7 mouse cellular contexts compared by ENCODE assay signal in the genomic region with DNA sequence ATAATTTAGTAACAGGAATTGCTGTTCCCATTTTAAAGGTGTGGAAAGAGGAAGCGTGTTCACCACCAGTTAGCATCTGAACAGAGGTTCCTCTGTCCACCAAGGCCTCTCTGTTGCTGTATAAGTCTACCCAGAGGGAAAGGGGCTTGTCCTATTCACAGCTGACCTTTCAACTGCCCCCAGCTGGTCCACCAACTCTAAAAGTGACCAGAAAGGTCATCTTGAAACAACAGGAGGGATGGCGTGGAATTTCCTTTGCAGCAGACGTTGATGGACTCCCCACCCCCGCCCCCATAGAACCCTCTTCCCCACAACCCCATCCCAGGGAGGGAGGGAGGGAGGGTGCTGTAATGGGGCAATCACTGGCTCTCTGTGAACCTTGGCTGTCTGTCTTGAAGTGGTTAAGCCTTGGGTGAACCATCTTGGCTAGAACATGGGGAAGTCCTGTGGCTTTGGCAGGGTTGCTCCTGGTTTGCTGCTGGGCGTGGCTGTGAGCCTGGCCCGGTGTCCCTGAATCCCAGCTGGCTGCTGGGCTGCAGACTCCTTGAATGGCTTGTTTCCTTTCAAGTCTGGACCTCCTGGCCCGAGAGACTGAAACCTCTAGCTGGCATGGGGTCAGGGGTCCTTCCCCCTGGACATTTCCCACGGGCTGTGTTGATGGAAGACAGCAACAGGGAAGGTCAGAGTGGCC. TPM values are rescaled to one million over a fixed set of nuclear protein-coding genes. Genes with fewer than 3 reads are reported as not detected.
DNase-seq lines count a peak whose midpoint lies in the region; ATAC-seq and TF ChIP-seq lines count a peak whose summit lies in the region.

No protein-coding gene starts in this region.

- 35% methylated on average over 8 of the region's 8 CpGs for WGBS in intestine, embryonic 15.5 days
- 37% methylated on average over 8 of the region's 8 CpGs for WGBS in liver, embryonic 12.5 days (ENCODE audit: insufficient replicate concordance)
- WGBS in midbrain, postnatal 0 days: 26% methylated on average over 8 of the region's 8 CpGs

- peak overlapping the region; percentile 70 for H3K27ac ChIP-seq in bone marrow macrophage, adult 2 months (ENCODE audit: insufficient read depth, low read depth, low read length)
- peak overlapping the region; percentile 44; the same call in 1 of the 2 replicates for H3K27ac ChIP-seq in intestine, embryonic 15.5 days
- H3K27ac ChIP-seq in liver, embryonic 12.5 days: peak overlapping the region; percentile 38
- no peak overlapping the region for H3K27ac ChIP-seq in midbrain, postnatal 0 days (ENCODE audit: low read depth, low read length)

- H3K27me3 ChIP-seq in intestine, embryonic 15.5 days (replicated peaks): no peaks in the 10 kb centered on the region
- H3K27me3 ChIP-seq in liver, embryonic 12.5 days (replicated peaks): no peaks in the 10 kb centered on the region
- no peaks in the 10 kb centered on the region for H3K27me3 ChIP-seq in midbrain, postnatal 0 days (ENCODE audit: insufficient read depth, low read length)

- H3K9me3 ChIP-seq in intestine, embryonic 15.5 days: no peaks in the 10 kb centered on the region
- H3K9me3 ChIP-seq in liver, embryonic 12.5 days (replicated peaks): no peaks in the 10 kb centered on the region
- H3K9me3 ChIP-seq in midbrain, postnatal 0 days (ENCODE audit: low read length): no peaks in the 10 kb centered on the region

- no peak overlapping the region for H3K9ac ChIP-seq in intestine, embryonic 15.5 days
- no peak overlapping the region for H3K9ac ChIP-seq in liver, embryonic 12.5 days
- peak overlapping the region; percentile 19; the same call in 1 of the 2 replicates for H3K9ac ChIP-seq in midbrain, postnatal 0 days (replicated peaks; ENCODE audit: low read length, poor library complexity, severe bottlenecking)

- H3K4me2 ChIP-seq in intestine, embryonic 15.5 days (replicated peaks): peak overlapping the region; percentile 23
- peak overlapping the region; percentile 32 for H3K4me2 ChIP-seq in liver, embryonic 12.5 days
- H3K4me2 ChIP-seq in midbrain, postnatal 0 days (ENCODE audit: low read depth, low read length, poor library complexity, severe bottlenecking): peak overlapping the region; percentile 86

- H3K36me3 ChIP-seq in intestine, embryonic 15.5 days: no peaks in the 10 kb centered on the region
- H3K36me3 ChIP-seq in liver, embryonic 12.5 days: peaks cover 29% of the 10 kb centered on the region
- peaks cover 6% of the 10 kb centered on the region; the same call in 1 of the 2 replicates for H3K36me3 ChIP-seq in midbrain, postnatal 0 days (ENCODE audit: insufficient read depth, low read length)

- no peak for TF ChIP-seq POLR2A in bone marrow macrophage, adult 2 months (IDR thresholded peaks at IDR 0.05; ENCODE audit: borderline replicate concordance, low read depth, low read length)

- ATAC-seq in intestine, embryonic 15.5 days: no peak
- no peak for ATAC-seq in liver, embryonic 12.5 days
- no peak for ATAC-seq in midbrain, postnatal 0 days (ENCODE audit: low FRiP score)

- no peak for TF ChIP-seq CTCF in bone marrow macrophage, adult 2 months (IDR thresholded peaks at IDR 0.05; ENCODE audit: low read depth, low read length)
- TF ChIP-seq CTCF in midbrain, postnatal 0 days (IDR thresholded peaks at IDR 0.05): no peak

- peaks cover 72% of the 10 kb centered on the region for H3K4me1 ChIP-seq in bone marrow macrophage, adult 2 months (ENCODE audit: control insufficient read depth, insufficient read depth, low read length)
- H3K4me1 ChIP-seq in intestine, embryonic 15.5 days (replicated peaks): peaks cover 55% of the 10 kb centered on the region
- peaks cover 88% of the 10 kb centered on the region for H3K4me1 ChIP-seq in liver, embryonic 12.5 days
- peaks cover 35% of the 10 kb centered on the region for H3K4me1 ChIP-seq in midbrain, postnatal 0 days (ENCODE audit: insufficient read depth, low read length)

- peak overlapping the region; percentile 32 for H3K4me3 ChIP-seq in bone marrow macrophage, adult 2 months (ENCODE audit: insufficient read depth, low read length)
- no peak overlapping the region for H3K4me3 ChIP-seq in intestine, embryonic 15.5 days (replicated peaks)
- H3K4me3 ChIP-seq in liver, embryonic 12.5 days: no peak overlapping the region
- no peak overlapping the region; the same call in 1 of the 2 replicates for H3K4me3 ChIP-seq in midbrain, postnatal 0 days (ENCODE audit: low read depth, low read length)

- peak; percentile 63 for DNase-seq in MN1 (ENCODE audit: low spot score)
- peak; percentile 99 for DNase-seq in heart, adult 11 months
- peak; percentile 52 for DNase-seq in midbrain, postnatal 0 days (ENCODE audit: low spot score)
- DNase-seq in thymus, postnatal 36 days: no peak

RNA-seq across cellular contexts. Expression of gene Arrb1, which starts 4.1 kb away (rescaled TPM):
- 127 and 135 TPM in 2 replicates for polyA plus RNA-seq in bone marrow macrophage, adult 2 months (2012; ENCODE audit: insufficient read depth, insufficient read length, missing spikeins)
- polyA plus RNA-seq in intestine, embryonic 15.5 days (2015; fragmentation: Nextera tagmentation; extraction: Ambion mirVana): 8.5 and 9.0 TPM in 2 replicates
- polyA plus RNA-seq in liver, embryonic 12.5 days (2016; fragmentation: Nextera tagmentation; extraction: Ambion mirVana): 134 and 136 TPM in 2 replicates
- total RNA-seq in midbrain, postnatal 0 days (2014; rRNA removed): 118 and 163 TPM in 2 replicates
- 14.2 and 15.0 TPM in 2 replicates for polyA plus RNA-seq in midbrain, postnatal 0 days (2015; fragmentation: Nextera tagmentation; extraction: Ambion mirVana)

RNA-seq across cellular contexts. Expression of gene Rps3, which starts 55.8 kb away (rescaled TPM):
- 1,023 and 1,161 TPM in 2 replicates for polyA plus RNA-seq in bone marrow macrophage, adult 2 months (2012; ENCODE audit: insufficient read depth, insufficient read length, missing spikeins)
- 810 and 875 TPM in 2 replicates for polyA plus RNA-seq in intestine, embryonic 15.5 days (2015; fragmentation: Nextera tagmentation; extraction: Ambion mirVana)
- 688 TPM in 2 replicates for polyA plus RNA-seq in liver, embryonic 12.5 days (2016; fragmentation: Nextera tagmentation; extraction: Ambion mirVana)
- total RNA-seq in midbrain, postnatal 0 days (2014; rRNA removed): 440 and 661 TPM in 2 replicates
- 440 and 453 TPM in 2 replicates for polyA plus RNA-seq in midbrain, postnatal 0 days (2015; fragmentation: Nextera tagmentation; extraction: Ambion mirVana)

Comparison
In these comparisons a context has a peak if more than half of its experiments do, and no peak if none do; other contexts are left out.
1. DNase-seq: peak in MN1 (single experiment), heart, adult 11 months (single experiment) and midbrain, postnatal 0 days (single experiment); none in thymus, postnatal 36 days (0 of 2).
2. H3K4me2 ChIP-seq: peak in every context shown above with its lines; median percentile 86 in midbrain, postnatal 0 days; 32 in liver, embryonic 12.5 days; 23 in intestine, embryonic 15.5 days.